11 mouse cellular contexts compared by ENCODE assay signal in genomic region chr11:118680699-118681098, GRCm38 (mm10).
DNase-seq lines count a peak whose midpoint lies in the region.
"Had no signal": no experiment of that assay in that cellular context is flagged by ENCODE, and none has a peak within 500 bp of the region (broad histone marks: within the 10 kb centered on the region; RNA-seq: fewer than 3 reads in every experiment).

No protein-coding gene starts in this region.

- intact Hi-C loops in heart, postnatal 10 days (cut with DNase I) = no loop called here

- peak; percentile 51 for DNase-seq in cerebellum, adult 11-12 months
- no peak for DNase-seq in cerebellum, postnatal 4 days (ENCODE audit: low spot score in 2 of 2)
- peak; percentile 23 to 58 for DNase-seq in left cerebral cortex, adult 18-20 months (ENCODE audit: low spot score in 2 of 2)
- no peak for DNase-seq in left cerebral cortex, adult 11 months (ENCODE audit: low spot score)
- DNase-seq in right cerebral cortex, postnatal 25 days = peak; percentile 28
- no peak for DNase-seq in right cerebral cortex, postnatal 10 days (ENCODE audit: low spot score in 2 of 2)
- peak; percentile 23 for DNase-seq in telencephalon, adult 2 months (ENCODE audit: low read depth, low spot score)
- DNase-seq in heart, postnatal 10 days = no peak
- DNase-seq: adrenal gland, adult 8-10 months; heart, adult 2 months; lung, adult 18-20 months had no signal

Comparison
In these comparisons a context has a peak if more than half of its experiments do, and no peak if none do; other contexts are left out.
1. DNase-seq: peak in cerebellum, adult 11-12 months (single experiment), left cerebral cortex, adult 18-20 months (2 of 2), right cerebral cortex, postnatal 25 days (single experiment) and telencephalon, adult 2 months (single experiment); none in cerebellum, postnatal 4 days (0 of 2), left cerebral cortex, adult 11 months (single experiment), right cerebral cortex, postnatal 10 days (0 of 2) and heart, postnatal 10 days (0 of 2).